Mouse (Mus musculus): ENCODE results near the gene Plvap. TPM values are rescaled to one million over a fixed set of nuclear protein-coding genes. Genes with fewer than 3 reads are reported as not detected.
"Not testable (repeated sequence)": the region's sequence is repeated elsewhere in the genome, so short reads cannot be mapped to it uniquely, and the experiment has no call there.

Gene Plvap
- polyA plus RNA-seq, 1 experiment from 2014 or later, result 5.6 TPM

DNA sequence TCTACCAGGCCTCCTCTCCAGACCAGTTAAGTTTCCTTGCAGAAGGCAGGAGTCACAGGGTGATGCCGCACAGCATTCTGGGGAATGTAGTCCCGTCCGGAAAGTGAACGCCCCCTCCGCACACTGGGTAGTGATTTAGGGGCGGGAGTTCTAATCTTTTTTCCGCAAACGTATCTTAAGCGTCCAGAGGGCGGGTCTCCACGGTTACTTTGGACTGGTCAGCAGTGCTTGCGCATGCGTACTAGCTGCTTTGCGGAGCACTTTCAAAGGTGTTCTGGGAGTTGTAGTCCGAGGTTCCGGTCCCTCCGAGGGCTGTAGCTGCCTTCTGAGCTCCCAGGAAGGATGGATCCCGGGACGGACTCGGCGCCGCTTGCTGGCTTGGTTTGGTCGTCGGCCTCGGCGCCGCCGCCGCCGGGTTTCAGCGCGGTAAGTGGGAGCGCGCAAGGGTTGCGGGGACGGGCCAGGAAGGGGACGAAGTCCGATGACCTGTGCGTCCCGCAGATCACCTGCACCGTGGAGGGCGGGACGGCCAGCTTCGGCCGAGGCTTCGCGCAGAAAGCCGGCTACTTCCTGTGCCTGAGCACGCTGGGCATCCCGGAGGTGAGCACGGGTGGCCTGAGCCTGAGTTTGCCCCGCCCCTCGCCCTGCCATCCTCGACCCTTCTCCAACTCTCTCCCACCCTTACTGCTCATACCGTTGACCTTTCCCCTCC lies 31.2 kb upstream of the Plvap start, which contains the start of gene Mvb12a:
Gene Mvb12a, plus strand, starts transcription at position 291 of the 712 bp plus-strand sequence.
- Histone ChIP-seq H3K9me3 (no peaks in the 10 kb centered on the region), H3K36me3 (replicated peaks) (peaks cover 13% of the 10 kb centered on the region), H3K4me2 (peak within 1 kb of the TSS; percentile 73), H3K27me3 (replicated peaks) (peaks cover 3% of the 10 kb centered on the region), H3K27ac (peak within 1 kb of the TSS; percentile 72), H3K9ac (peak within 1 kb of the TSS; percentile 89), H3K4me3 (peak within 1 kb of the TSS; percentile 80), H3K4me1 (peaks cover 11% of the 10 kb centered on the region)
- ATAC-seq (replicated peaks), result peak; percentile 97
- 0% methylated on average over 55 of the region's 55 CpGs for WGBS

DNA sequence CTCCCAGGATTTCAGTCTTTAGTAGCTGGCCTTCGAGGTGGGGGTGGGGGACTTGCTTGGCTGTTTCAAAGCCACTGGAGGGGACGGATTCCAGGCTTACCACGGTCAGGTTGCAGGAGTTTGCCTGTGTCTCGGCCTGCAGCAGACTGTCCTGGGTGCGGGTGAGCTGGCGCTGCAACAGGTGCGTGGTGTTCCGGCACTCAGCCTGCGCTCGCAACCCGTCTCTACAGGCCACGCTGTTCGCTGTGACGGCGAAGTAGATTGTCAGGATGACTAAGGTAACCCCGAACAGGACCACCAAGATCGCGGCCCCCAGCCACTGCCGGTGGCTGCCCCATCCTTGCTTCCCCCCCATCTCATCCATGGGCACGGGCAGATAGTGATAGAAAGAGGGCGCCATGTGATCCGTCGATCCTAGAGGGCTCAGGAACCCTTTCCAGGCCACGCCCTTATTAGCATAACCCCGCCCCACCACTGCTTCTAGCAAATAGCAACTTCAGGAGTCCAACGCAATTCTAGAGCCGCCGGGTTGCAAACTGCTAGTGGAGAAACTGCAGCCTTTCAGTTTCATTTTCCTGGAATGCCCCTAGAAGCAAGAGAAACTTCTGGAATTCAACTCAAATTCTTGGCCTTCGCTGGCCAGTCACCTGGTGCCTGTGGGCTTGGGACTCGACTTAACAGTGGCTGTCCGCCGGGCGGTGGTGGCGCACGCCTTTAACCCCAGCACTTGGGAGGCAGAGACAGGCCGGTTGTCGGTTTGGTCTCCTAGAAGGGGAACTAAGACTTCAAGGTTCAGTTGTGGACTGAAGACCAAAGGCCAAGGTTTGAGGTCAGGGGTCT lies 25.7 kb upstream of the Plvap start, which contains the start of gene Bst2:
Gene Bst2, minus strand, starts transcription at position 429 of the 840 bp plus-strand sequence.
- 4% methylated on average over 37 of the region's 37 CpGs for WGBS
- Histone ChIP-seq H3K4me1 (peaks cover 8% of the 10 kb centered on the region), H3K4me2 (peak within 1 kb of the TSS; percentile 46), H3K9me3 (no peaks in the 10 kb centered on the region), H3K27ac (no peak within 1 kb of the TSS), H3K4me3 (peak within 1 kb of the TSS; percentile 26), H3K9ac (no peak within 1 kb of the TSS), H3K36me3 (replicated peaks) (no peaks in the 10 kb centered on the region), H3K27me3 (replicated peaks) (peaks cover 20% of the 10 kb centered on the region)
- no peak for ATAC-seq (replicated peaks)

DNA sequence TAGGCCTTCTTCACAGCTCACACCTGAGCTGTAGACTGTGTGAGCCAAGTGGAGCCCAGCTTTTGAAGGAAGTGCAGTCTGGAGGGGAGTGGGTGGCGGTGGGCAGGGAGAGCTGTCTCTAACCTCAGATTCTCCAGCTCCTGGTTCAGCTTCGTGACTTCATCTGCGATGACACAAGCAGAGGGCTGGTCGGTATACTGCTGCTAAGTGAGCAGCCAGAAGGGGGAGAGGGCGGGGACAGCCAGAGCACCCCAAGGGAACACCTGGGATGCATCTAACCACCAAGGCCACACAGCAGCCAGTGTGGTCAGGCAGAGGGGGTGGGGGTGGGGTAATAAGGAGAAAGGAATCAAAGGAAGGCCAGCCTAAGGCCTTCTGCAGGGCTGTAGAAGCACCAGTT lies 24.1 kb upstream of the Plvap start:
- H3K9me3 ChIP-seq, result no peaks in the 10 kb centered on the region
- no peak for ATAC-seq (replicated peaks)
- peaks cover 8% of the 10 kb centered on the region for H3K4me1 ChIP-seq
- H3K4me3 ChIP-seq, result no peak overlapping the region
- WGBS, result 73% methylated on average over 5 of the region's 5 CpGs
- no peaks in the 10 kb centered on the region for H3K36me3 ChIP-seq (replicated peaks)
- H3K4me2 ChIP-seq, result no peak overlapping the region
- H3K27ac ChIP-seq, result no peak overlapping the region
- peaks cover 20% of the 10 kb centered on the region for H3K27me3 ChIP-seq (replicated peaks)
- no peak overlapping the region for H3K9ac ChIP-seq

DNA sequence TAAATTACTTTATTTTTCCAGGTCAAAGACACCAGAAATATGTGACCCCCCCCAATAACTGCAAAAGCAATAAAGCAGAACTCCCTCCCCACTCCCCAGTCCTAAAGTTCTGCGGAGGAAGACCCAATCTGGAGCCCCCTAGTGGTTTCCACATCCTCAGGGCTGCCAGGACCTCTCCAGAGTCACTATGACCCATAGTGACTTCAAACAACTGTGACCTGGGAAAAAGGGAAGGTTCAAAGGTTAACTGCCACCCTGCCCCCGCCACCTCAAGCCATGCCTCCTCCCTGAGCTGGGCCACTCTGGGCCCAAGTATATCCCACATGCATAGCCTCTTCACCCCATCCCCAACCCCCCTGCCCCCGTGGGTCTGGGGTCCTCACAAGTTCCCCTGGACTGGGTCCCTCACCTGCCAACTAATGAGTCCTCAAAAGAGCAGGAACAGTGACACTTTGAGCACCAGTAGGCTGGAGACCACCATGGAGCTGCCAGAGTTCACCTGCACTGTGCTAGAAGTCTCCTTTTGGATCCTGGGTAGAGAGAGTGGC lies 22.8 kb upstream of the Plvap start:
- Histone ChIP-seq H3K27me3 (replicated peaks) (peaks cover 20% of the 10 kb centered on the region), H3K9me3 (no peaks in the 10 kb centered on the region), H3K9ac (no peak overlapping the region), H3K4me3 (no peak overlapping the region), H3K4me1 (peaks cover 8% of the 10 kb centered on the region), H3K4me2 (no peak overlapping the region), H3K36me3 (replicated peaks) (no peaks in the 10 kb centered on the region), H3K27ac (no peak overlapping the region)
- whole genome bisulfite sequencing, result 50% methylated on average over 3 of the region's 3 CpGs
- ATAC-seq (replicated peaks), result no peak

DNA sequence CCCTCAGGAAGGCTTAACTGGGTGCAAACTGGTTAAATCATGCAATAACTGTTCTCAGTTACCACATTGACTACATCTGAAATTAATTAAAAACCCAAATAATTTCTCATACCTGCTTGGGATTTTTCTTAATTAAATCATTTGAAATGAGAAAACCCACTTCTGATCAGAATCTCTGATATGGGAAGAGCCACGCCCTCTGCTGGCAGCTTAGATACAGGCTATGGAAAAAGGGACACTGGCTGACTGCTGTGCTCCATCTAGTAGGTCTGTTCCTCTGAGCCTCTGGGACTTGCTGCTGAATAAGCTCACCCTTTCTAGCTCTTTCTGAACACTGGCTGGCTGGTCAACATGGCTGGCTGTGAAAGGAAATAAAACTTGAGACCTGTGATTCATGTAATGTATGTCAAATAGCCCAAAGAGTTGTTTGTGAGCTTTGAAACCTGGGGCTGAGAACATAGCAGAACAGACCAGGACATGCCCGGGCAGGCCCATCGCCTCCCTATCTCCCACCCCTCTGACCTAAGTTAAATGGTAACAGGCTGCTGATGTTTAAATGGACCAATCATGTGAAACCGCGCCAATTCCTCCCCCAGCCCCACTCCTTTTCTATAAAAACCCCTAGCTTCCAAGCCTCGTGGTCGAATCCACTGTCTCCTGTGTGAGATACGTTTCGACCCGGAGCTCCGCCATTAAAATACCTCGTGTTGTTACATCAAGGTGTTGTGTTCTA lies 19.3 kb upstream of the Plvap start:
- not testable (repeated sequence) for H3K4me3 ChIP-seq; H3K9me3 ChIP-seq; H3K4me1 ChIP-seq; H3K9ac ChIP-seq; H3K27ac ChIP-seq; ATAC-seq (replicated peaks); H3K36me3 ChIP-seq (replicated peaks); H3K4me2 ChIP-seq
- 69% methylated on average over 6 of the region's 12 CpGs for WGBS
- H3K27me3 ChIP-seq (replicated peaks), result peaks cover 15% of the 10 kb centered on the region

DNA sequence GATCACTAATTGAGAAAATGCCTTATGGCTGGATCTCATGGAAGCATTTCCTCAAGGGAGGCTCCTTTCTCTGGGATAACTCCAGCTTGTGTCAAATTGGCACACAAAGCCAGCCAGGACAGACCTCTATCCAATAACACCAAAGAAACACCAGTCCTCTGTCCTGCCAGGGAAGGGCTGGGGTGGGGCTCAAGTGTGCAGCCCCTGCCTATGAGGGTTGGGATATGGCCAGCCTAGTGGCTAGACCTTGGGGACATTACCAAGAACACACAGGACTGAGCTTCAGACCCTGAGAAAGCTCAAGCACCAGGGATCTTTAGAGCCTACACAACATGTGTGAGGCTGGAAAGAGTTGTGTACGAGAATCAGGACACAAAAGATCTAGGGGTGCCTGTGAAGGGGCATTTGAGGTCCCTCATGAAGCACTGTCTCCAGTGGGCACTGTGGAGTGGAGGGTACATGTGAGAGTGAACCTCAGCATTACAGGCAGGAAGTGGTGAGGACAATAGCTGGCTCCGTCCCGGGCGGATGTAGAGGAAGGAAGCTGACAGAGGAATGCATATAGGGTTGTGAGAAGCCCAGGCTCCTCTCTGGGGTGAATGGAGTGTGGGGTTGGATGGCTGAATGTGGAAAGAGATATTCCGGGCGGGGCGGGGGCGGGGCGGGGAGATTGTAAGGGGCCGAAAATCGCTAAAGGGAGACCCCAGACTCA lies 17.0 kb upstream of the Plvap start:
- H3K4me1 ChIP-seq, result peaks cover 3% of the 10 kb centered on the region; the same call in 1 of the 2 replicates
- H3K4me3 ChIP-seq, result no peak overlapping the region
- H3K9ac ChIP-seq, result no peak overlapping the region
- H3K36me3 ChIP-seq (replicated peaks), result no peaks in the 10 kb centered on the region
- peaks cover 34% of the 10 kb centered on the region for H3K27me3 ChIP-seq (replicated peaks)
- no peak overlapping the region for H3K4me2 ChIP-seq
- H3K9me3 ChIP-seq, result no peaks in the 10 kb centered on the region
- ATAC-seq (replicated peaks), result no peak
- H3K27ac ChIP-seq, result peak overlapping the region; percentile 62
- 81% methylated on average over 11 of the region's 11 CpGs for WGBS

DNA sequence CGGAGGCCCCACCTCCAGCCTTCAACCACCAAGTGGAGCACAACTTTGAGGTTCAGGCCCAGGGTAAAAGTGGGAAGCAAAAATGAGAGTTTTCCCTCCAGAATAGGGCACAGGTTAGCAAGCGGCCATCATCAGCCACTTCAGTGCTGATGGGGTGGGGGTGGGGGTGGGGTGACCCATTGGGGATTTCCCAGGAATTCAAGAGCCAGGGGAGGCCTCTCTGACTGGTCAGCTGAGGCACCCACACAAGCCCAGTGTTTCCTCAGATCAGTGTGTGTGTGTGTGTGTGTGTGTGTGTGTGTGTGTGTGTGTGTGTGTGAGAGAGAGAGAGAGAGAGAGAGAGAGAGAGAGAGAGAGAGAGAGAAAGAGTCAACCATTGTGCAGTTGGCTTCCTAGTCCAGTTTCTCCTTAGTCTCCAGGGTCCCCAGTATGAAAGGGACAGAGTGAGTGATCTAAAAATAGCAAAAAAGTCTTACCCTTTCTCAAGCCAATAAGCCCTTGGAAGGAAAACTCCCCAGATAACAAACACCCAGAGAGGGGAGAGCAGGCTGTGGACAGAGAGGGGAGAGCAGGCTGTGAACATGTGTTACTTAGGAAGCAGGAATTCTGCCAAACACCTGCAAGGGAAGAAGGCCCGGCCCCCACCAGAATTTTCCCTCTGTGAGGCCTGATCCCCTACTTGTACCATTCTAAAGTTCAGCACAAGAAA lies 15.8 kb upstream of the Plvap start:
- H3K9me3 ChIP-seq, result no peaks in the 10 kb centered on the region
- no peak overlapping the region for H3K27ac ChIP-seq
- no peak for ATAC-seq (replicated peaks)
- H3K4me1 ChIP-seq, result peaks cover 3% of the 10 kb centered on the region; the same call in 1 of the 2 replicates
- H3K27me3 ChIP-seq (replicated peaks), result peaks cover 36% of the 10 kb centered on the region
- H3K36me3 ChIP-seq (replicated peaks), result no peaks in the 10 kb centered on the region
- H3K4me2 ChIP-seq, result no peak overlapping the region
- WGBS, result 50% methylated on average over 3 of the region's 3 CpGs
- no peak overlapping the region for H3K4me3 ChIP-seq
- H3K9ac ChIP-seq, result no peak overlapping the region

DNA sequence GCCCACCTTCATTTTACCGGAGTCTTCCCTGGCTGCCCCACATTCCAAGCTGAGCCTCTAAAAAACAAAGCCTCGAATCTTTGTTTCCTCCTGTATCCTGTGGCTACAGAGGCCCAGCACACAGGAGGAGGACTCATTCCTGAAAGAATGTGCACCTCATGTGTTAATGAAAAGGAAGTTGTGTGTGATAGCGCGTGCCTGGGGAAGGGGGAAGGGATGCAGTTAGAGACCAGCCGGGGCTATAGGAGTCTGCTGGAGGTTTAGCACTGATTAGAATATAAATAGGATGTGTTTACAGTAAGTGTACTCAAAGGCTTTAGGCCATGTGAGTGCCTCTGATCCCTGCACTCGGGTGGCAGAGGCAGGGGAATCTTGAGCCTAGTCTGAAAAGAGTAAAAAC lies 14.7 kb upstream of the Plvap start:
- Histone ChIP-seq H3K9me3 (no peaks in the 10 kb centered on the region), H3K36me3 (replicated peaks) (no peaks in the 10 kb centered on the region), H3K27ac (no peak overlapping the region), H3K9ac (no peak overlapping the region), H3K4me1 (peaks cover 8% of the 10 kb centered on the region; the same call in 1 of the 2 replicates), H3K27me3 (replicated peaks) (peaks cover 36% of the 10 kb centered on the region), H3K4me2 (no peak overlapping the region), H3K4me3 (no peak overlapping the region)
- ATAC-seq (replicated peaks), result no peak
- WGBS, result 9% methylated on average over 6 of the region's 6 CpGs

DNA sequence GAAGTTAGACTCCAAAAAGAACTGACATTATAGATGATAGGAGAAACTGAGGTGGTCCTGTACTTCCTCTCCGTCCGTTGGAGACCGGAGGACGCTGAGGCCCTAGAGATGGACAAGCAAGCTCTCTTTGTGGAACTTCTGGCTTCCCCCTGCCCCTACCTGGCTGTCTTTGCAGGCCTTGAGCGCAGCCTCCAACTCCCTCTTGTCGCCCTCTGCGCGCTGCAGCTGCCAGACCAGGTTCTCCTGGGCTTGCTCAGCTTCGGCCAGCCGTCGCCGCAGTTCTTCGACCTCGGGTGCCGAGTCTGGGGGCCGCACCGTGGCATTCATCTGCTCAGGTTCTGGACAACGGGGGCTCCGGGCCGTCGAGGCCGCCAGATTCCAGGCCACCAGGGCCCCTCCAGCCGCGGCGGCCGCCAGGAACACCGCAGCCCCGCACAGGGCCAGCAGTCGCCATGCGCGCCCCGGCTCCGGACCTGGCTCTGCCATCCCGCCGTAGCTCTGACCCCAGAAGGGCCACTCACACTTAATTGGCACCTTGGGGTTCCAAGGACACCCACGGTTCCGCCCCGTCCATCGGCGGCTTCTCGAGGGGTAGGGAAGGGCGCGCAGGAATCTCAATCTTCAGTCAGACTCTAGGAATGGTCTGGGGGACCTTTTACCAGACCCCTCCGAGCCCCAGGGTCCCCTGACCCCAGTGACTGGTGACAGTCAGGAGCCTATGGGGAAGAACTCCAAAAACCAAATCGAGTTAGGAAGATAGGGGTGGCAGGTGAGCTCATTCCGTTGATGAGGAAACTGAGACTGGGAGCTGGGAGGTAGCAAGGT lies 13.9 kb upstream of the Plvap start, which contains the start of gene Ccdc194:
Gene Ccdc194, minus strand, starts transcription at position 486 of the 825 bp plus-strand sequence.
- no peaks in the 10 kb centered on the region for H3K9me3 ChIP-seq
- no peak for ATAC-seq (replicated peaks)
- H3K27ac ChIP-seq, result no peak within 1 kb of the TSS
- peaks cover 36% of the 10 kb centered on the region for H3K27me3 ChIP-seq (replicated peaks)
- peak within 1 kb of the TSS; percentile 13; the same call in 1 of the 2 replicates for H3K4me2 ChIP-seq
- peaks cover 8% of the 10 kb centered on the region; the same call in 1 of the 2 replicates for H3K4me1 ChIP-seq
- no peak within 1 kb of the TSS for H3K9ac ChIP-seq
- WGBS, result 7% methylated on average over 46 of the region's 46 CpGs
- 0 out of 2 replicates have a peak within 1 kb of the TSS, but pooled peaks have one; percentile 6 for H3K4me3 ChIP-seq
- no peaks in the 10 kb centered on the region for H3K36me3 ChIP-seq (replicated peaks)

DNA sequence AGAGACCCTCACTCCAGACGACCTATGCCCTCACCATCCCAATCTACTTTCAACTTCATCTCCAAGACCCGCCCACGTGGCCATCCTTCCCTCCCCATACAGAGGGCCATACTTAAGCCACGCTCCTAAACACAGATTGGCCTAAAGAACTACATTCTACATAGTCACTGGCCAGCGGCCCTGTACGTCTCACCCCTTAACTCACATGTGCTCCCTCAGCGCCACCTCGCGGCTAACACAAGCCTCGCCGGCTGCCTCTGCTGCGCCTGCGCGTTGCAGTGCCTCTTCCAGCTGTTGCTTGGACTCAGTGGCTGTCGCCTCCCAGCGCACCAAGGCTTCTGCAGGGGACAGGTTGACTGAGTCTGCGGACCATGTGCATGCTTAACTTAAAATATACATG lies 10.1 kb upstream of the Plvap start:
- peaks cover 8% of the 10 kb centered on the region; the same call in 1 of the 2 replicates for H3K4me1 ChIP-seq
- peak overlapping the region; percentile 32 for H3K4me2 ChIP-seq
- no peak overlapping the region for H3K27ac ChIP-seq
- peaks cover 27% of the 10 kb centered on the region for H3K27me3 ChIP-seq (replicated peaks)
- H3K4me3 ChIP-seq, result no peak overlapping the region
- ATAC-seq (replicated peaks), result peak; percentile 81
- no peaks in the 10 kb centered on the region for H3K36me3 ChIP-seq (replicated peaks)
- H3K9me3 ChIP-seq, result no peaks in the 10 kb centered on the region
- H3K9ac ChIP-seq, result no peak overlapping the region
- 5% methylated on average over 17 of the region's 17 CpGs for WGBS

All from midbrain, embryonic 15.5 days (tissue).